Mouse (Mus musculus) urinary bladder, postnatal 36 days (tissue): Measurements from ENCODE around the gene Cdkn1c.
A peak's percentile ranks its signal among the peaks of the same experiment; 100 is the strongest.

ENCODE experiments used
- DNase-seq, 2 experiments: peaks; one replicate each; pipeline ENCODE4 v3.0.0; 2022; ENCODE audit warnings: low spot score in 2 of 2, mixed read lengths in 1 of 2

Gene Cdkn1c

DNA sequence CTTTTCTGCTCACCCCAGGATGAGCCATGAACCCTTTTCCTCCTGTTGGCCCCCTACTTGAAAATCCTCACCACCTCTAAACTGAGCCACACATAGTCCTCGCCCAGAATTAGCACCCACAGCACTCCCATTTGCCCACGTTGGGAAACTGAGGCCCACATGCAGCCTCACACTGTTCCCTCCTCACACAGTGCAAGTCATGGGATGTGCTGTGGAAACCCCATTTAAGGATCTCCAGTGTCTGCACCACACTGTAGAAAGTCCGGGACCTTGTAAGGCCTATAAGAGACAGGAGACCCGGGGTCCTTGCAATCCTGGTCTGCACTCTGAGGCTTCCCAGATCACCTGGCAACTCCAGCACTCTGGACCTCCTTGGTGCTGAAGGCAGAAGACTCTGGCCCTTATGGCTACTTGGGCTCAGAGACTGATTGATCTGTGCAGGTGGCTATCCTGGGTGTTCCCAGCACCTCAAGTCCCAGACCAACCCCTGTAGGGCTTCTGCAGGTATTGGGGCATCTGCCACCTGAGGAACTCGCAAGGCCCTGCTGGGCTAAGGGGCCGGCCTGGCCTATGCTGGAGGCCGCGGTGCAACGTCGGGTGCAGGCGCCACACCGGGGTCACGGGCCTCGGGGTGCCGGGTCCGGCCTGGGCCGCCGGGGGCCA lies 23.5 kb downstream of the Cdkn1c start:
- DNase-seq = no peak

DNA sequence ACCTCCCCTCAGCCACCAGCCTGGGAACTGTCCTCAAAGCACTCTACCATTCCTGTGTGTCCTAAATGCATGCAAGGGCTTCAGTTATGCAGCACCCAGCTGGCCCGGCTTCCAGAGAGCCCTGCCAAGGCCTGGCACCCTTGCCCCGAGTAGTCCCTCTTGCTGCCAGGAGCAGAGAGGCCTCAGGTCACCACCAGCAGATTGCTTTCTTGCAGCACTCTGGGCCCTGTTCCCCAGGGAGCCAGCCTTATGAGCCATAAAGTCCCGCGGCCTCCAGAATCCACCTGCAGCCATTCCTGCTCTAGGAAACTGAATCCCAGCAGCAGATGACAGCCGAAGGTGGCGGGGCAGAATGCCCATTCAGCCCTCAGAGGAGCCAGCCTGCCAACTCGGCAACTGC lies 27.5 kb downstream of the Cdkn1c start:
- peak in 1 of 2 experiments; percentile 70 for DNase-seq

GRCm38 (mm10) chr7:143432631-143433030 lies 28.2 kb downstream of the Cdkn1c start:
- DNase-seq = no peak

DNA sequence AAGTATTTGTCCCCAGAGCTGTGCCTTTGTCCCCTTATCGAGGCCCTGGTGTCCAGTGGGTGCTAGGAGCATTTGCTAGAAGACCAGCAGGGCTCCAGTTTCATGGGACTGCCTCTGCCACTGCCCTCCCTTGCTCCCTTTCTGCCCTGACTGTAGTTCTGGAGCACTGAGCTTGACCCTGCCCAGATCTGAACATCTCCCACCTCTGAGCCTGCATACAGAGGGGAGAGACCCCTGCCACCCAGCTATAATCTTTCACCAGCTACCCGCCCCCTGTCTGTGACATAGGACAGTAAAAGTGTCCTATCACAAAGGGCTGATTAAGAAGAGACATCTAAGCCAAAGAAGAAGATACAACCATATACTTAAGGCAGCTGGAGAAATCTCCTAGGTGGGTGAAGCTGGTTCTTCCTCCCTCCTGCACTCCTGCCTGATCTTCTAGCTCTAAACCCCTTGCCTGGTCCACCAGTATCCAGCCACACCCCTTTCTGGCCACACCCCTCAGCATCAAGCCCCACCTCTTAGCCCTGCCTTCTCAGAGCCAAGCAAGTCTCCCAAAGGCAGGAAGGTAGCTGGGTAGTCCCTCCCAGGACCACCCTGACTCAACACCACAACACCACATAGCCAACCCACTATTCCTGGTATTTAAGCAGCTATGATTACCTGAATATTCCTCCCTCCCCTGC lies 31.9 kb downstream of the Cdkn1c start:
- DNase-seq = no peak

DNA sequence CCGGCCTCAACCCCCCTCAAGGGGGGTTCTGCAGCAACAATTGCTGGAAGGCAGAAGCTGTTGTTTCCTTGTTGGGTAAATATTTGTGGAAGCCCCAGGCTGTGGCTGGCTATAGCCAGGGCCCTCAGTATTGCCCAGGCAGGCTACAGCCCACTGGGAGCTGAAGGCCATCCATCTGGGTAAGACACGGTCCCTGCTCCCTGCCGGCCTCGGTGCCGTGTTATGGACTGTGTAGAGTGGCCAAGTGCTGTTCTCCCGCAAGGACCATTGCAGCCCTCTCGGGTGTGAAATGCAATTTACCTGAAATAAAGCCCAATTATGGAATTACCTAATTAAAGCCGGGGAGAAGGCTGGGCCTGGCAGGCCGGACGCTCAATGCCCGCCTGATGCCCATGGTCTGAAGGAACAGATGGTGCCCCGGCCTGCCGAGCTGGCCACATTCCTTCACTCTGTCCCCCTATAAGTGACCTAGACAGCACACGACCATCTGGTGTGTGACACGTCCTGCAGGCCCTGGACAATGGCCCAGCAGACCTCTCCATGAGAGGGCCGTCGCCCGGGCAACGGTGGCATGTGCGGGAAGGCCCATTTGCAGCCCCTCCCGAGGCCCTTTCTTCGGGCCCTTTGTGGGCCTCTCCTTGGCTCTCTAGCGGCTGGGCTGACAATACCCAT lies 32.6 kb downstream of the Cdkn1c start:
- no peak for DNase-seq

GRCm38 (mm10) chr7:143419585-143420160 lies 41.2 kb downstream of the Cdkn1c start:
- no peak for DNase-seq

DNA sequence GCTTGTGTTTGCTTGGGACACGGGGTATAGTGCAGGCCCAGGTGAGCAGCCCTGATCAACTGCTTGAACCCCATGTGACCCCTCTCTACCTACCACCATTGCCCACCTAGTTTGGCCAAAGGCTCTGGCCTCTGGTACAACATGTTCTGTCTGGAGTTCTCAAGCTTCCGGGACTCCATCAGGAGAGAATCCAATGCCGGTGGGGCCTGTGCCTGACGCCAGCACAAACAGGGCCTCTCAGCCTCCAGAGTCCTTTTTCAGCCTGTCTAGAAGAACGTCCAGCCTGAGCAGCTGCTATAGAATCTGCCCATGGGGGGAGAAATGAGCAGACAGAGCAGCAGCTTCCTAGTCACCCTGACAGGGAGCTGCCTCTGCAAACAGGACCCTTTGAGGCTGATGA lies 43.0 kb downstream of the Cdkn1c start:
- no peak for DNase-seq

- DNase-seq = no peak
These were observed 44.4 kb downstream of the Cdkn1c start for GRCm38 (mm10) chr7:143416406-143416805.

DNA sequence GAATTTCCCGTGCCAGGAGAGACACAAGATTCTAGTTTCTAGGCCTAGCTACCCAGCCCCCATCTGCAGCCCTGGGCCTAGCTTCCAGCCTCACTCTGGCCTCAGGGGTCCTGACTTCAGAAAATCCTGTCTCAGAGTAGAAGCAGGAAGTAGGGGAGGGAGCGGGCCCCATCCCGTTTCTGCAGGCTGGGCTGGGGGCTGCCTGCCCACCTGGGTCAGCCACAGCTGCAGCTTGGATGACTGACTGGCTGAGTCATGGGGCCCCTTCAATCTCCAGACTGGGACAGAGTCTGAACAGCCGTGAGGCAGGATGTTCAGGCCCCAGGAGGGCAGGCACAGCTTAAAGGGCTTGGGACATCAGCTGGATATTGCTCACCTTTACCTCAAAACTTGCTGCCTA lies 45.8 kb downstream of the Cdkn1c start:
- no peak for DNase-seq

DNA sequence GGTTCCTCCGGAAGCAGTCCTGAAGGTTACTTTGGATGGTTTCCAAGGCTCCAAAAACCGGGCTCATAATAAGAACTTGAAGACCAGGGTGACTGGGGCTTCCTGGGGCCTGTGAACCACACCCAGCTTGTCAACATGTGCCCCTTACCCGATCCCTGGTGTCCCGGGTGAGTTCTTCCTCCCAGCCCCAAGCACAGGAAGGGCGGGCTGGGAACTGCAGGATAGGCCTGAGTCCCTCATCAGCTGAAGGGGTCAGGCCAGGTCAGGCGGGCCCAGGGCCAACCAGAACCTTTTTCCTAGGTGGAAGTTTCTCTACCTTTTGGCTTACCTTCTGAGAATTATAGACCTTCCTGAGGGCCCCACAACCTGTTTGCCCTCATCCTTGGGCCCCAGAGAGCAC lies 48.2 kb downstream of the Cdkn1c start:
- DNase-seq = no peak

DNA sequence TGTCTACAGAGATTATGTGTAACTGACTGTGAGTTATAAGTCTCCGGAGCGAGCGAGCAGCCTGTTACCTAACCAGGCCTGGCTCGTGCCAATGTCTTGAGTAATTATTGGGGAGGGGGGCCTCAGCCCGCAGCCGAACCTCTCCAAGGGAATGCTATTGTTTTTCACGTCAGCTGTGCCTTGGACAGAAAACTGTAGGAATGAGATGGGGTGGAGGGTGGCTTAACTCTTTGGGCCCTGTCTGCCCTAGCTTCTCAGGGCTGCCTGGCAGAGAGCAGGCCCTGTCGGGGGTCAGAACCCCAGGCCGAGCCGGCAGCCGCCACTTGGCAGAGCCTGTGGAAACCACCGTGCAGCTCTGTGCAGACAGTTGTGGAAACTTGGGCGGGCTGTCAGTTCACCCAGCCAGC lies 52.2 kb downstream of the Cdkn1c start:
- DNase-seq = peak in 1 of 2 experiments; percentile 74
